Mouse (Mus musculus) urinary bladder, postnatal 25 days (tissue): Measurements from ENCODE around the gene Vps72.
"Not testable (repeated sequence)": the region's sequence is repeated elsewhere in the genome, so short reads cannot be mapped to it uniquely, and the experiment has no call there.

Experiments used
- DNase-seq: peaks from one replicate; pipeline ENCODE4 v3.0.0; 2022; ENCODE audit warnings: low spot score

The Vps72 gene

GRCm38 (mm10) chr3:95110911-95111726, at the start of gene Vps72:
TSS of gene Vps72 (plus strand) at chr3:95111022.
- peak; percentile 81 for DNase-seq

GRCm38 (mm10) chr3:95063741-95064140, 47.1 kb upstream of the Vps72 start:
- no peak for DNase-seq

GRCm38 (mm10) chr3:95065553-95065952, 45.3 kb upstream of the Vps72 start:
- DNase-seq, result no peak

GRCm38 (mm10) chr3:95066095-95066494, 44.7 kb upstream of the Vps72 start:
- DNase-seq, result no peak

- DNase-seq, result peak; percentile 26
Observed at GRCm38 (mm10) chr3:95066570-95066969, 44.3 kb upstream of the Vps72 start.

- DNase-seq, result no peak
Observed at GRCm38 (mm10) chr3:95071606-95072005, 39.2 kb upstream of the Vps72 start.

- DNase-seq, result no peak
Observed at GRCm38 (mm10) chr3:95088071-95088470, 22.8 kb upstream of the Vps72 start.

- DNase-seq, result no peak
Observed at GRCm38 (mm10) chr3:95100854-95101253, 10.0 kb upstream of the Vps72 start.

- no peak for DNase-seq
Observed at GRCm38 (mm10) chr3:95105121-95105520, 5.7 kb upstream of the Vps72 start.

- no peak for DNase-seq
Observed at GRCm38 (mm10) chr3:95105586-95106337, 5.1 kb upstream of the Vps72 start.

GRCm38 (mm10) chr3:95106338-95107117, 4.3 kb upstream of the Vps72 start, which contains the start of gene Pip5k1a:
TSS of gene Pip5k1a (minus strand) at chr3:95106930.
- peak; percentile 93 for DNase-seq

- DNase-seq, result not testable (repeated sequence)
Observed at GRCm38 (mm10) chr3:95107308-95107707, 3.5 kb upstream of the Vps72 start.

- no peak for DNase-seq
Observed at GRCm38 (mm10) chr3:95107898-95108297, 2.9 kb upstream of the Vps72 start.

GRCm38 (mm10) chr3:95112760-95113159, 1.9 kb downstream of the Vps72 start:
- no peak for DNase-seq

- no peak for DNase-seq
Observed at GRCm38 (mm10) chr3:95117751-95118150, 6.9 kb downstream of the Vps72 start.

GRCm38 (mm10) chr3:95121580-95121979, 10.8 kb downstream of the Vps72 start:
- no peak for DNase-seq

- DNase-seq, result no peak
Observed at GRCm38 (mm10) chr3:95124246-95124645, 13.4 kb downstream of the Vps72 start, which contains the start of gene Tmod4. TSS of gene Tmod4 (plus strand) at chr3:95124476.

- no peak for DNase-seq
Observed at GRCm38 (mm10) chr3:95124972-95125371, 14.2 kb downstream of the Vps72 start.

GRCm38 (mm10) chr3:95129226-95129651, 18.4 kb downstream of the Vps72 start:
- DNase-seq, result no peak

- no peak for DNase-seq
Observed at GRCm38 (mm10) chr3:95130081-95130480, 19.3 kb downstream of the Vps72 start.

- not testable (repeated sequence) for DNase-seq
Observed at GRCm38 (mm10) chr3:95132389-95132788, 21.6 kb downstream of the Vps72 start.

GRCm38 (mm10) chr3:95133176-95133575, 22.4 kb downstream of the Vps72 start:
- no peak for DNase-seq
